Mouse (Mus musculus) gastrocnemius, postnatal 25 days (tissue): ENCODE results near the gene Nit1. TPM values are rescaled to one million over a fixed set of nuclear protein-coding genes. Genes with fewer than 3 reads are reported as not detected.

Source experiments
- DNase-seq: peaks from one replicate; pipeline ENCODE4 v3.0.0; 2022
- total RNA-seq, 2 experiments: library from RNA; stranded (reverse); gene quantifications; 1 replicate in 1 of 2; 2 replicates in 1 of 2; pipeline ENCODE4 v1.2.3; 2021

The Nit1 gene
- total RNA-seq, 2 experiments from 2014 or later: 21.8 to 21.9 TPM

- DNase-seq: peak; percentile 80
Observed at GRCm38 (mm10) chr1:171294298-171295062, 51.0 kb downstream of the Nit1 start, which contains the start of gene Ufc1. Gene Ufc1 (minus strand): TSS chr1:171295024.

- no peak for DNase-seq
Observed at GRCm38 (mm10) chr1:171293906-171294297, 51.5 kb downstream of the Nit1 start.

- no peak for DNase-seq
Observed at GRCm38 (mm10) chr1:171293351-171293750, 52.1 kb downstream of the Nit1 start.

GRCm38 (mm10) chr1:171288328-171288727 lies 57.1 kb downstream of the Nit1 start:
- no peak for DNase-seq

Other genes starting within 250 kb of the Nit1 start
- gene Cfap126, start 231.7 kb downstream of the Nit1 start, total RNA-seq: 1 to 10 TPM in 1 of 2 experiments, under 1 TPM in 1; 0.69 to 1.2 TPM
- 100 to 1,000 TPM; 692 to 785 TPM for gene Sdhc, start 195.0 kb downstream of the Nit1 start, total RNA-seq
- 100 to 1,000 TPM in 1 of 2 experiments, 10 to 100 TPM in 1; 99.1 to 120 TPM for gene Mpz, start 194.9 kb downstream of the Nit1 start, total RNA-seq
- gene Pcp4l1, start 149.4 kb downstream of the Nit1 start, total RNA-seq: 10 to 100 TPM; 15.0 to 48.8 TPM
- gene Nr1i3, start 131.7 kb downstream of the Nit1 start, total RNA-seq: not detected
- 10 to 100 TPM; 52.0 to 52.5 TPM for gene Tomm40l, start 123.1 kb downstream of the Nit1 start, total RNA-seq
- gene Apoa2, start 120.6 kb downstream of the Nit1 start, total RNA-seq: not detected
- gene Fcer1g, start 111.3 kb downstream of the Nit1 start, total RNA-seq: 1 to 10 TPM; 3.2 to 3.9 TPM
- gene Adamts4, start 95.2 kb downstream of the Nit1 start, total RNA-seq: 1 to 10 TPM in 1 of 2 experiments, under 1 TPM in 1; 0.43 to 1.4 TPM
- 1,000 to 10,000 TPM in 1 of 2 experiments, 100 to 1,000 TPM in 1; 872 to 1,009 TPM for gene Ndufs2, start 94.3 kb downstream of the Nit1 start, total RNA-seq
- gene B4galt3, start 75.3 kb downstream of the Nit1 start, total RNA-seq: 1 to 10 TPM; 8.6 to 9.8 TPM
- gene Ppox, start 64.5 kb downstream of the Nit1 start, total RNA-seq: 10 to 100 TPM in 1 of 2 experiments, 1 to 10 TPM in 1; 9.4 to 11.6 TPM
- 10 to 100 TPM; 14.2 to 15.7 TPM for gene Usp21, start 57.7 kb downstream of the Nit1 start, total RNA-seq
- 10 to 100 TPM; 70.9 to 80.8 TPM for gene Ufc1, start 50.6 kb downstream of the Nit1 start, total RNA-seq
- 10 to 100 TPM; 26.4 to 29.6 TPM for gene Dedd, start 16.5 kb downstream of the Nit1 start, total RNA-seq
- gene Pfdn2, start within 50 bp of the Nit1 start, total RNA-seq: 10 to 100 TPM; 85.5 to 89.0 TPM
- not detected for gene Klhdc9, start 15.2 kb upstream of the Nit1 start, total RNA-seq
- not detected for gene Nectin4, start 24.5 kb upstream of the Nit1 start, total RNA-seq
- gene Arhgap30, start 43.3 kb upstream of the Nit1 start, total RNA-seq: under 1 TPM; 0.49 to 0.86 TPM
- 10 to 100 TPM; 24.6 to 25.2 TPM for gene Usf1, start 65.7 kb upstream of the Nit1 start, total RNA-seq
- gene Tstd1, start 73.2 kb upstream of the Nit1 start, total RNA-seq: 1 to 10 TPM in 1 of 2 experiments, under 1 TPM in 1; 0.95 to 1.3 TPM
- 1 to 10 TPM; 6.2 to 6.9 TPM for gene F11r, start 91.9 kb upstream of the Nit1 start, total RNA-seq
- 1 to 10 TPM; 1.6 to 1.9 TPM for gene Alyref2, start 157.8 kb upstream of the Nit1 start, total RNA-seq
- not detected for gene Itln1, start 189.6 kb upstream of the Nit1 start, total RNA-seq
- gene Cd244a, start 213.5 kb upstream of the Nit1 start, total RNA-seq: not detected